Mouse (Mus musculus) liver, adult 2 months (tissue): Measurements from ENCODE around the gene Spr.

Source experiments
- CTCF ChIP-seq: fragments of 200-500 bp; IDR thresholded peaks from 2 replicates; pipeline ENCODE4 v1.5.1; 2011; ENCODE audit warnings: low read depth, low read length, control low read depth
- POLR2A ChIP-seq: fragments of 200-500 bp; IDR thresholded peaks from 2 replicates; pipeline ENCODE4 v1.6.1; 2011; ENCODE audit warnings: low read length, control low read depth; ENCODE audit not compliant: insufficient read depth; ENCODE audit errors: extremely low read depth

DNA sequence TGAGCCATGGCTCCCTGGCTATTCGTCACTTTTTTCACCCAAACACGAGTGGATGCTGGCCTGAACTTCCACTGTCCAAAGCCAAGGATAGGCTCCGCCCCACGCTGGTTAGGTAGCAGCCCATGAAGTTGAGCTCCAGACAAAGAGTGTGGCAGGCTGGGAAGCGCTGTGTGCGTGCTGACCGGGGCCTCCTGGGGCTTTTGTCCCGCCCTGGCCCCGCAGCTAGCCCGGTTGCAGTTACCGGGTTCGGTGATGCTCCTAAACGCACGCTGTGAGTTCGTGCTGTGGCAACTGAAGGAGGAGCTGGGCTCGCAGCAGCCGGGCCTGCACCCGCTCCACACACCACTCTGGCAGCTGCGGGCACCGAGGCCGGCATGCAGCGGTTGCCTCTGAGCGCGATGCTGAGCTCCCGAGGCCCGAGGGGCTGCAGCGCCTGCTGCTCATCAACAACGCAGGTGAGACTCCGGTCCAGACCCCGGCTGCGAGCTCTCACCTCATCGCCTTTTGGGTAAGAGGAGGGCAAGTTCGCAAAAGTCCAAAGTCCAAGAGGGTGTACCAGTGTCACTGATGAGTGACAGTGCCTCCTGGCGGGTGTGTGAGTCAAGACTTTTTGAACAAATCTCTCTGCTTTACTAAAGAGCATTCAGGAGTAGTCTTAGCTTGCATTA, 17.4 kb upstream of the Spr start:
- TF ChIP-seq CTCF (peak; percentile 60), POLR2A (no peak)
